Mouse (Mus musculus): Measurements from ENCODE around the gene Arih1. TPM values are rescaled to one million over a fixed set of nuclear protein-coding genes. Genes with fewer than 3 reads are reported as not detected.

Arih1 gene
- total and polyA plus RNA-seq, 2 experiments from 2014 or later = 8.1 to 47.9 TPM

DNA sequence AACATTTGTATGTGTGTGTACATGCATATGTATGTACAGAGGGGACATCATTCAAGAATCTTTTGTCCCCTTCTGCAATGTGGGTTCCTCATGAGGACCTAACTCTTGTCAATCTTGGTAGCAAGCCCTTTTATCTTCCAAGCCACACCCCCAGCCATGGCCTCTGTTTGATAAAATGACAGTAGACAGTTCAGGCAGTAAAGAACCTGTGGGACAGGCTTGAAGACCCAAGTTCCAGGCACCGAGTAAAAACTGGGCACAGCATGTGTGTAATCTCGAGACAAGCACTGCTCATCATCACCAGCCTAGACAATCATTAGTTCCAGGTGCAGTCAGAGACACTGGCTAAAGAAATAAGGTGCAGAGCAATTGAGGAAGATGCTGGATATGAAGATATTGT lies 140.2 kb downstream of the Arih1 start:
- no peaks in the 10 kb centered on the region for H3K4me1 ChIP-seq (ENCODE audit: insufficient read depth, low read length)
- no peak overlapping the region for H3K27ac ChIP-seq (ENCODE audit: low read depth, low read length)
- H3K27me3 ChIP-seq (ENCODE audit: insufficient read depth, low read length) = no peaks in the 10 kb centered on the region
- ATAC-seq (ENCODE audit: low FRiP score) = no peak
- no peak overlapping the region for H3K4me3 ChIP-seq (ENCODE audit: low read depth, low read length)
- no peak overlapping the region for H3K9ac ChIP-seq (replicated peaks; ENCODE audit: low read length, poor library complexity, severe bottlenecking)
- no peak for TF ChIP-seq CTCF (IDR thresholded peaks at IDR 0.05)
- no peak for DNase-seq (ENCODE audit: low spot score)
- H3K36me3 ChIP-seq (ENCODE audit: insufficient read depth, low read length) = 0 out of 2 replicates have a peak, but pooled peaks cover 5% of the 10 kb centered on the region
- H3K4me2 ChIP-seq (ENCODE audit: low read depth, low read length, poor library complexity, severe bottlenecking) = no peak overlapping the region
- WGBS = 83% methylated on average over 2 of the region's 2 CpGs
- H3K9me3 ChIP-seq (ENCODE audit: low read length) = no peaks in the 10 kb centered on the region

DNA sequence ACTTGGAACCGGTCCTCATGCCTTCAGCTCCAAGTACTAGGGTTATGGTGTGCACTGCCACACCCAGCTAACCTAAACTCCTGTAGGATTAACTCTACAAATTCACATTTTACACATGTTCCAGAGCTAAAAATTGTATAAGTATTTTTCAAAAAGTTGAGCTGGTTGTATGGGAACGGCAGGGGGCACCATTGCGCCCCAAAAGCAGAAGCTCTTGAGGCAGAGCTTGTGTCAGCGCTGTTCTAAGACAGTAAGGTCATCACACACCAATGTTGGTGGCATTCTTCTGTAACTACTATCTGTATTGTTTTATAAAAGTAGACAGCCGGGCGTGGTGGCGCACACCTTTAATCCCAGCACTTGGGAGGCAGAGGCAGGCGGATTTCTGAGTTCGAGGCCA lies 146.4 kb downstream of the Arih1 start:
- H3K9me3 ChIP-seq (ENCODE audit: low read length) = no peaks in the 10 kb centered on the region
- H3K36me3 ChIP-seq (ENCODE audit: insufficient read depth, low read length) = peaks cover 16% of the 10 kb centered on the region
- whole genome bisulfite sequencing = 89% methylated on average over 9 of the region's 9 CpGs
- no peak overlapping the region for H3K9ac ChIP-seq (replicated peaks; ENCODE audit: low read length, poor library complexity, severe bottlenecking)
- no peaks in the 10 kb centered on the region for H3K27me3 ChIP-seq (ENCODE audit: insufficient read depth, low read length)
- no peak for ATAC-seq (ENCODE audit: low FRiP score)
- H3K4me3 ChIP-seq (ENCODE audit: low read depth, low read length) = no peak overlapping the region
- TF ChIP-seq CTCF (IDR thresholded peaks at IDR 0.05) = peak; percentile 51
- DNase-seq (ENCODE audit: low spot score) = no peak
- no peaks in the 10 kb centered on the region for H3K4me1 ChIP-seq (ENCODE audit: insufficient read depth, low read length)
- H3K27ac ChIP-seq (ENCODE audit: low read depth, low read length) = no peak overlapping the region
- H3K4me2 ChIP-seq (ENCODE audit: low read depth, low read length, poor library complexity, severe bottlenecking) = no peak overlapping the region

DNA sequence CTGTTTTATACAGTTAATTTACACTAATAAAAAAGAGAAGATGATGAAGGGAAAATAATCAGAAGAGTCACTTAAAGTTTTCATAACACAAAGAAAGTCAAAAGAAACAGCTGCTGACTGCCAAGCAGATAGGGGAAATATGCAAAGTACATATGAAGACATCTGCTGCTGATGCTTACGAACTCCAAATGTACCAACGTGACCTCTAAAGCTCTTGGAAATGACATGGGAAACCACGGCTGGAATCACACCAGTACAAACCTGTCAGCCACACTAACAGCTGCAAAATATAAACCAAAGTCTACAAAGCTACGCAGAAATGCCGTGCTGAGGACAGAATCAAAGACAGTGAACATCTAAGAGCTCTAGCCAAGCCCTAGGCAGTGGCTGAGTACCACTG lies 147.3 kb downstream of the Arih1 start:
- no peak for TF ChIP-seq CTCF (IDR thresholded peaks at IDR 0.05)
- DNase-seq (ENCODE audit: low spot score) = no peak
- H3K9ac ChIP-seq (replicated peaks; ENCODE audit: low read length, poor library complexity, severe bottlenecking) = no peak overlapping the region
- ATAC-seq (ENCODE audit: low FRiP score) = no peak
- peaks cover 16% of the 10 kb centered on the region for H3K36me3 ChIP-seq (ENCODE audit: insufficient read depth, low read length)
- 94% methylated on average over 5 of the region's 5 CpGs for WGBS
- no peak overlapping the region for H3K4me2 ChIP-seq (ENCODE audit: low read depth, low read length, poor library complexity, severe bottlenecking)
- no peaks in the 10 kb centered on the region for H3K27me3 ChIP-seq (ENCODE audit: insufficient read depth, low read length)
- no peaks in the 10 kb centered on the region for H3K9me3 ChIP-seq (ENCODE audit: low read length)
- H3K27ac ChIP-seq (ENCODE audit: low read depth, low read length) = no peak overlapping the region
- H3K4me3 ChIP-seq (ENCODE audit: low read depth, low read length) = no peak overlapping the region
- no peaks in the 10 kb centered on the region for H3K4me1 ChIP-seq (ENCODE audit: insufficient read depth, low read length)

GRCm38 (mm10) chr9:59338411-59338810 lies 148.0 kb downstream of the Arih1 start:
- Histone ChIP-seq H3K9me3 (ENCODE audit: low read length) (no peaks in the 10 kb centered on the region), H3K4me2 (ENCODE audit: low read depth, low read length, poor library complexity, severe bottlenecking) (no peak overlapping the region), H3K9ac (replicated peaks; ENCODE audit: low read length, poor library complexity, severe bottlenecking) (no peak overlapping the region), H3K36me3 (ENCODE audit: insufficient read depth, low read length) (peaks cover 18% of the 10 kb centered on the region), H3K4me3 (ENCODE audit: low read depth, low read length) (no peak overlapping the region), H3K27ac (ENCODE audit: low read depth, low read length) (no peak overlapping the region), H3K4me1 (ENCODE audit: insufficient read depth, low read length) (no peaks in the 10 kb centered on the region), H3K27me3 (ENCODE audit: insufficient read depth, low read length) (no peaks in the 10 kb centered on the region)
- WGBS = 73% methylated on average over 5 of the region's 5 CpGs
- ATAC-seq (ENCODE audit: low FRiP score) = no peak
- TF ChIP-seq CTCF (IDR thresholded peaks at IDR 0.05) = no peak
- DNase-seq (ENCODE audit: low spot score) = no peak

Other genes with a start within 250 kb of the Arih1 start
- 26.7 and 28.1 TPM in 2 replicates for gene Adpgk, start 195.1 kb downstream of the Arih1 start, total RNA-seq (2014; rRNA removed)
- 18.3 and 19.5 TPM in 2 replicates for gene Adpgk, start 195.1 kb downstream of the Arih1 start, polyA plus RNA-seq (2015; fragmentation: Nextera tagmentation; extraction: Ambion mirVana)
- gene Bbs4, start 133.1 kb downstream of the Arih1 start, total RNA-seq (2014; rRNA removed) = 29.2 and 36.7 TPM in 2 replicates
- 56.0 and 63.4 TPM in 2 replicates for gene Bbs4, start 133.1 kb downstream of the Arih1 start, polyA plus RNA-seq (2015; fragmentation: Nextera tagmentation; extraction: Ambion mirVana)
- 49.6 and 53.8 TPM in 2 replicates for gene Hexa, start 52.9 kb upstream of the Arih1 start, total RNA-seq (2014; rRNA removed)
- gene Hexa, start 52.9 kb upstream of the Arih1 start, polyA plus RNA-seq (2015; fragmentation: Nextera tagmentation; extraction: Ambion mirVana) = 43.6 and 48.4 TPM in 2 replicates
- 0.99 and 2.3 TPM in 2 replicates for gene Tmem202, start 53.2 kb upstream of the Arih1 start, total RNA-seq (2014; rRNA removed)
- 1.4 and 1.6 TPM in 2 replicates for gene Tmem202, start 53.2 kb upstream of the Arih1 start, polyA plus RNA-seq (2015; fragmentation: Nextera tagmentation; extraction: Ambion mirVana)
- 77.9 and 81.1 TPM in 2 replicates for gene Celf6, start 91.3 kb upstream of the Arih1 start, total RNA-seq (2014; rRNA removed)
- gene Celf6, start 91.3 kb upstream of the Arih1 start, polyA plus RNA-seq (2015; fragmentation: Nextera tagmentation; extraction: Ambion mirVana) = 47.3 and 59.6 TPM in 2 replicates
- 136 and 154 TPM in 2 replicates for gene Parp6, start 130.7 kb upstream of the Arih1 start, total RNA-seq (2014; rRNA removed)
- gene Parp6, start 130.7 kb upstream of the Arih1 start, polyA plus RNA-seq (2015; fragmentation: Nextera tagmentation; extraction: Ambion mirVana) = 170 and 187 TPM in 2 replicates
- gene Pkm, start 169.8 kb upstream of the Arih1 start, total RNA-seq (2014; rRNA removed) = 722 and 739 TPM in 2 replicates
- 780 and 851 TPM in 2 replicates for gene Pkm, start 169.8 kb upstream of the Arih1 start, polyA plus RNA-seq (2015; fragmentation: Nextera tagmentation; extraction: Ambion mirVana)
- gene Gramd2, start 193.5 kb upstream of the Arih1 start, total RNA-seq (2014; rRNA removed) = 8.9 and 12.1 TPM in 2 replicates
- 4.4 and 5.2 TPM in 2 replicates for gene Gramd2, start 193.5 kb upstream of the Arih1 start, polyA plus RNA-seq (2015; fragmentation: Nextera tagmentation; extraction: Ambion mirVana)

Data from midbrain, postnatal 0 days (tissue).